Mouse (Mus musculus) lung, adult 2 months (tissue): ENCODE results near the gene Rnf111.

Experiments used
- CTCF ChIP-seq: fragments of 200-500 bp; IDR thresholded peaks from 2 replicates; pipeline ENCODE4 v1.5.1; 2011; ENCODE audit warnings: mild to moderate bottlenecking, low read length, control low read depth; ENCODE audit not compliant: insufficient read depth
- POLR2A ChIP-seq: fragments of 200-500 bp; IDR thresholded peaks from 2 replicates; pipeline ENCODE4 v1.6.1; 2011; ENCODE audit warnings: low read depth, mild to moderate bottlenecking, control low read depth, low read length, borderline replicate concordance; ENCODE audit errors: extremely low read depth

GRCm38 (mm10) chr9:70391660-70392562, 111.6 kb downstream of the Rnf111 start:
- TF ChIP-seq CTCF (no peak), POLR2A (no peak)
